Comparison of ENCODE assay signal across 25 mouse cellular contexts in the genomic region with DNA sequence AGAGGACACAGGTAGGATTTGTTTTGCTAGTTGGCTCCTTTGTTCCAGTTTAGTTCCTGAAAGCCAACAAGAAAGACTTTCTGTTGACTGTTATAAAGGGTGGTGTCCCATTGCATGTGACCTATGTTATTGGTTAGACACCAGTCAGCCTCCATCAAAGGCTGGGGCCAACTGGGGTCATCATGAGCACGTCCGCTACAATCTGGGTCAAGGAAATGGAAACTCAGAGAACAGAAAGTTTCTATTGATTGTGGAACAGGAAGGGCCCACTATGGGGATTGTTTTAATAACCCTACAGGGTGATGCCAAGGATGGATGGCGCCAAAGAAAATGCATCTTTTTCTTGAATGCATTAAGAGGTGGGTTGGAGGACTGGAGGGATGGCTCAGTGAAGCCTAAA.
"Had no signal": no experiment of that assay in that cellular context is flagged by ENCODE, and none has a peak within 500 bp of the region (broad histone marks: within the 10 kb centered on the region; RNA-seq: fewer than 3 reads in every experiment).

No protein-coding gene starts in this region.

- H3K9ac ChIP-seq: heart, embryonic 13.5 days; heart, embryonic 15.5 days; hindbrain, embryonic 14.5 days; intestine, embryonic 15.5 days; limb, embryonic 13.5 days; limb, embryonic 15.5 days; liver, embryonic 12.5 days; liver, embryonic 14.5 days had no signal

- H3K4me2 ChIP-seq: heart, embryonic 13.5 days; heart, embryonic 15.5 days; hindbrain, embryonic 14.5 days; intestine, embryonic 15.5 days; limb, embryonic 13.5 days; limb, embryonic 15.5 days; liver, embryonic 12.5 days had no signal

- H3K9me3 ChIP-seq: heart, embryonic 13.5 days; heart, embryonic 15.5 days; intestine, embryonic 15.5 days; limb, embryonic 13.5 days; limb, embryonic 15.5 days; liver, embryonic 12.5 days had no signal

- H3K36me3 ChIP-seq: heart, embryonic 13.5 days; heart, embryonic 15.5 days; intestine, embryonic 15.5 days; limb, embryonic 13.5 days; limb, embryonic 15.5 days had no signal

- H3K4me1 ChIP-seq: intestine, embryonic 15.5 days; limb, embryonic 15.5 days had no signal

- DNase-seq: gastrocnemius, adult 2 months; gastrocnemius, postnatal 10 days; gastrocnemius, postnatal 25 days; heart, postnatal 14 days; heart, postnatal 4 days; kidney, adult 18-20 months; kidney, adult 8-10 months; kidney, postnatal 10 days; kidney, postnatal 25 days; kidney, postnatal 4 days; layer of hippocampus, adult 9-11 months; layer of hippocampus, postnatal 36 days; left cerebral cortex, postnatal 4 days; lung, adult 18-20 months had no signal

- ATAC-seq: hindbrain, embryonic 16.5 days; inflammation-experienced regulatory T-cells, adult 6 months; intestine, embryonic 15.5 days; intestine, postnatal 0 days; liver, embryonic 12.5 days had no signal

- H3K27ac ChIP-seq: gastrocnemius, adult 2 months; heart, embryonic 13.5 days; heart, embryonic 15.5 days; hindbrain, embryonic 14.5 days; intestine, embryonic 15.5 days; limb, embryonic 13.5 days; limb, embryonic 15.5 days; liver, embryonic 12.5 days; liver, embryonic 14.5 days had no signal

- H3K4me3 ChIP-seq: gastrocnemius, adult 2 months; heart, embryonic 13.5 days; heart, embryonic 15.5 days; intestine, embryonic 15.5 days; limb, embryonic 13.5 days; limb, embryonic 15.5 days; liver, embryonic 12.5 days had no signal

- H3K27me3 ChIP-seq: heart, embryonic 13.5 days; heart, embryonic 15.5 days; intestine, embryonic 15.5 days; limb, embryonic 13.5 days; limb, embryonic 15.5 days; liver, embryonic 12.5 days had no signal
